Mouse (Mus musculus) adipocyte (in vitro differentiated cells): Measurements from ENCODE around the gene Sipa1l2.

ENCODE experiments used
- DNase-seq: peaks from one replicate; pipeline ENCODE4 v3.0.0-alpha.2; 2016; ENCODE audit warnings: low spot score

Gene Sipa1l2

DNA sequence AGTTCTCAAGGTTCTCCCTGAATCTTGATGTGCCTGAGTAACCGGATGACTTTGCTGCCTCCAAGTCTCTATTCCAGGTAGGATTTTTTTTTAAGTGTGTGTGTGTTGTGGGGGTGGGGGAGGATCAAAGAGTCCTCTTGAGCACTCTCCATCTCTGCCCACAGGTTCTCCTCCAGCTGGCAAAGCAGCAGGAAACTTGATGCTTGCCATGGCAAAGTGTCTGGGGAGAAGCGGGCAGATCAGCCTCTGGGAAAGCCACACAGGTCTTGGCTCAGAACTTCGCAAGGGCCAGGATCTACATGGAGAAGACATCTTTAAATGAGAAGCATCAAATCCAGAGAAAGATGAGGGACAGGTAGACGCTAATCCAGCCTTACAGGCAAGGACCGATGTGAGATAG lies 10.8 kb upstream of the Sipa1l2 start:
- DNase-seq: no peak

DNA sequence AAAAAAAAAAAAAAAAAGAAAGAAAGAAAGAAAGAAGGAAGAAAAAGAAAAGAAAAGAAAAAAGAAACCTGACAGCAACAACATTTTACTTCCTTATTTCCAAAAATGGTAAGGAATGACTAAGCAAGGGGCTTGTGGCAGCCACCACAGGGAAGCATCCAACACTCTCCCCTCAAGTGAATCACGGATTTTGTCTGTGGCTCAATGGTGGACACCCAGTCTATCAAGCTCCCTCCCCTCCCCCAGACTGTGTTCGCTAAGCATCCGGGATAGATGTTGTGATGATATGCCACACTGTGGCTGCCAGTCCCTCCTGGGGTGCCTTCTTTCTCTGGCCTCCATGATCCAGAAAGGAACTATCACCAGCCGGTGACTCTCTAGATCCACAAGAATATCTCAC lies 6.5 kb upstream of the Sipa1l2 start:
- no peak for DNase-seq

DNA sequence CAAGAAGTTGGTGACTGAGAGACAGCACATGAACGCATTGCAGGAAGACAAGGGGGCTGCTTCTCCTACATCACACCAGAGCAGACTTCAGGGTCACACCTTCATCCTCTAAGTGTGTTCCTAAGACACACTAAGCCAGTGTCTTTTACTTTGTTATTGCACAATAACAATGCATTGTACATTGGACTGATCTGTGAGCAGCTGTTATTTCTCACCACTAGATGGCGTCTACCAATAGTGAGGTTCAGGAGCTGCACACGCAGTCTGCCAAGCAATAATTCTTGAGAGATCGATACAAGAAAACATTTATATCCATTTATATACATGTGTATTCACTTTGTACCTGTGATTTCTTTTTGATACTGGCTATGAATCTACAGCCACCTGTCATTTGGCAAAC lies 4.7 kb upstream of the Sipa1l2 start:
- DNase-seq: peak; percentile 53

DNA sequence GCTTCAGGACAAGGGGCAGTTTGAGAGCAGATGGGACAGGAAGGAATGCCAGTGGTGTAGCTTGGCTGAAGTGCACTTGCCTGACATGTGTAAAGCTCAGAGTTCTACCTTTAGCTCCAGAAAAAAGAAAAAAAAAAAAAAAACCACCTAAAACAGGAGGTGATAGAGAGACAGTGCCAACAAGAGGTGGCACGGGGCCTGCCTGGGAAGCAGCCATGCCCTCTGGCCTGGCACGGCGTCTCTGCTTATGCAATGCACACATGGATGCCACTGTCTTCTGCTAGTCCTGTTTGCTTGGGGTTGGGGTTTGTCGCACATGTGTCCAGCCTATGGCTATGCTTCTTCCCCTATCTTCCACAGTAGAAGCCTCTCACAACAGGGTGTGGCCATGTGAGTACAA lies 2.6 kb upstream of the Sipa1l2 start:
- peak; percentile 55 for DNase-seq

DNA sequence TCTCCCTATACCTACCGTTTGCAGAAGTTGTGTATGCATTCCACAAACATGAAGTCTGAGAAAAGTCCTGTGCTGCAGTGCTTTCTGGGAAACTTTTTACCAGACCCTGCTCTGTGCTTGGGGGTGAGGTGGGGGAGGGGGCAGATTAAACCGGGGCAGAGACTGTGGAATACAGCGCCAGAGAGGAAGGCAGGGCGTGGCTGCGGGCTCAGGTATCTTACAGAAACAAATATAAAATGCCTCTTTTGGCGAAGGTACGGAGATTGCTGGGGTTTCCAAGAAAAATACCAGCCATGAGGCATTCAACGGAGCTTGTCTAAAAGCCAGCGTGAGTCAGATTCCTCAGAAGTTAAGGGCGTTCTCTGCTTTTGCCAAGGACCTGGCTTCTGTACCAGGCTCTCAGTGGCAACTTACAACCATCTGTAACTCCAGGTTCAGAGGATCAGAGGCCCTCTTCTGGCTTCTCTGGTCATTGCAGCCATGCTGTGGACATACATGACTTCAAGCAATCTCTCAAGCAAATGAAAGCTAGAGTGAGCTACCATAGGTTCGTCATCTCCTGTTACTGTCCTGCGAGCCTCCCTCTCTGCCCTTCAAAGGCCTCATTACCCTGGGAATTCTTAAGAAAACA lies 1.3 kb upstream of the Sipa1l2 start:
- peak; percentile 47 for DNase-seq

DNA sequence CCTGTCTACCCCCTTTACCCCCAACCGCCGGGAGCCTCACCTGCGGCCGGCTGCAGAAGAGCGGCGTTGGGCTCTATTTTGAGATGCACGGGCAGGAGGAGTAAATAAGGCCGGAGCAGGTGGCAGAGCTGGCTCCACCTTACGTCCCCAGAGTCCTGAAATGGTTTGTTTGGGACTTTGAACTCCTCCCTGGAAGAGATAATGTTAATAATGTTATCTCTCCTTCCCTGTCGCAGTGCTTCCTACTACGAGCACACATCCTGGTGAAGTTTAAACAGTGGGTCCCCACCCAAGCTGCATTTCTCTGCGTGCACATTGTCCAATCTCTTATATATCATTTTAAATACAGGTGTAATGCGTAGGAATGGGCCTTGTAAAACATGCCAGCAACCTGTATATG lies 781 bp upstream of the Sipa1l2 start:
- DNase-seq: no peak

DNA sequence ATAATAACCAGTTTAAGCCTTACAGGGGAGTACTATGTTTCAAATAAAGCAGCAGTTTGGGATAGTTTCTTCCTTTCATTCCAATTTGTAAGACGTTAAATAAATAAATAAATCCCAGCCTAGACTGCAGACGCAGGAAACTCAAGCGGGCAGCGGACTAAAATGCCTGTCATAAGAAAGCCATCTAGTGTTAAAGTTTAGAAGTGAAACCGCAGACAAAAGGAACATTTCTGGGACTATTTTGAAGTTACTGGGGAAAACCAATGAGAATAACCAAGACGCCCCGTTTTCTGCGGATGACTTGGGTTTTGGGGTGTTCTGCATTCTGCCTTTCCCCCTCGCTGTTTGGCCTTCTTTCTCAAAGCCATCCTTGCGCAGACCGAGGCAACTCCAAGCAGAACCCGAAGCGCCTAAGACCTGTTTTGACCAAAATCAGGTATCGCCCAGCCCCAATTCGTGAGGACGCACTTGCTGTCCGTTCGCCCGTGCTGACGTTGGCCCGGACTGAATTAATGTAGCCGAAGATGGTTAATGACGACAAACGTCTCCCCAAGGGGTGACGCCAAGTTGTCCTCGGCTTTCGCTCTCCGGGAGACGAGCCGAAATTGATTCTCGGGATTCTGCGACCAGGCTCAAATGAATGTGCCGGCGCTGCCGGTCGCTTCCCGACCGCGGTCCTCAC lies 616 bp downstream of the Sipa1l2 start:
- DNase-seq: peak; percentile 88

DNA sequence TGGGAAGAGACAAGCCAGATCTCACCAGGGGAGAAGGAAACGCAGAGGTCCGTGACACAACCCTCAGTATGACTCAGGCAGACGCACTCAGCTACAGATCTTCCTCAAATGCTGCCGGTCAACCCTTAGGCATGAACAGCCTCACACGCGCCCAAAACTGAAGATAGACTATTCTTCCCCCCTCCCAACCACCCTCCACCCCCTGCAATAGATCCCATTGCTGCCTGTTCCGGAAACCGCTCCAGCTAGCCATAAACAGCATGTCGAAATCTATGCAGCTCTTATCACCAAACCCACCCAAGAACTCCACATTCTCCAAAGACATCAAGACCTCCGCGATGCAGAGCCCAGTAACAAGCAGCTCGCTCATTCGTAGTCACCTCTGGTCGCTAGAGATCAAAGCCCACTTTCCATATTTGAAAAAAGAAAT lies 1.2 kb downstream of the Sipa1l2 start:
- peak; percentile 47 for DNase-seq

DNA sequence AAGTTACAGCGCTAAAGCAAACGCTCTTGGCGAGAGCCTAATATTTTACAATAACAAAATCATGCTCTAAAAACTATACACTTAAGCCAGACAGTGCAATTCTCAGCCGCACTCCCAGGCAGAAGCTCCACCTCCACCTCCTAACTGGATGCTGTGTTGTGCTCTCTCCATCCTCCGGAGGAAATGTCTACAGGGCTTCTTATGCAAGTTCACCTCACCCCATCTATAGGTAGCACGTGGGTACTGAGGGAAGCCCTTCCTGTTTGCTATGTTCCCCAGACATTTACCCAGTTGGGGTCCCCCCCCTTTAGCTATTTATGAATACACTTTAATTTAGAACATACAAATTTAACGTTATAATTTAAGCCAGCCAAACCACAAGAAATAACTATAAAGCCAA lies 2.0 kb downstream of the Sipa1l2 start:
- DNase-seq: no peak

DNA sequence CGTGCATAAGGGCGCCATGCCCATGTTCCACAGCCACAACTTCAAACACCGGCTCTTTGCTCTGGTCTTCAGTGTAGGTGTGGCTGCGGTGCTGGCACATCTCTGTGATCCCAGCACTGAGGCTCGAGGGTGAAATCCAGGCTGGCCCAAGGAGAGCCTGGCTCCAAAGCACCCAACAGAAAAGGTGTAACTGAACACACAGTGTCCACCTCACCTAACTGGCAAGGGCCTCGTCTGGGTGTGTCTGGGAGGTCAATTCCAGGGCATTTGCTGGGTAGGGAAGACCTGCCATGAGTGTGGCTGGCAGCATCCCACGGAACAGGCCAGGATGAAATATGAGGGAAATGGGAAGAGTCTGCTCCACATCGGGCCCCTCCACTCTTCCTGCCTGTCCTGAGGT lies 6.7 kb downstream of the Sipa1l2 start:
- DNase-seq: no peak

DNA sequence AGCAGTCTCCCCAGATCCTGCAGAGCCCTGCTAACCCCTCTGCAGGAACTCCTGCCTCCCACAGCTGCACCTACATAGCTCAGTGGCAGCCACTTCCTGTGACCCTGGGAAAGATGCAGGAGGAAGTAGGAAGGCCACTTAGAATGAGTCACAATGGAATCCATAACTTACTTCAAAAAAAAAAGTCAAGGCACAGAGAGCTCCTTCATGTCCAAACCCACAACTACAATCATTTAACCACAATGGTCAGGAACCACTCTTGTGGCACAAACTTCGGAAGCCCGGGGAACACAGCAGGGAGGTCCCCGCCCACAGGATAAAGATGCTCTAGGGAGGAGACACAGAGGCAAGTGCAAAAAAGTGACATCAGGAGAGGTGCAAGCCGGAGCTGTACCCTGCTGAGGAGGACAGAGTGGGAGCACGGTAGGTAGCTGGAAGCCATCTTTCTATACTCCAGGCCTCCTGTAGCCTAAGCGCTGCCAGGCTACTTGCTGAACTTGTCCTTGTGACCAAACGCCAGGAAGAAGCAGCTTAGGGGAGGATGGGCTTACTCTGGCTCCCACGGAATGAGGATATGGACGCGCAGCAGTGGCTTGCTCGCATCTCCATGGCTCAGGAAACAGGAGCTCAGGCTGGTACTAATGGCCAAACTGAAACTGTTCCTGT lies 8.7 kb downstream of the Sipa1l2 start:
- no peak for DNase-seq

DNA sequence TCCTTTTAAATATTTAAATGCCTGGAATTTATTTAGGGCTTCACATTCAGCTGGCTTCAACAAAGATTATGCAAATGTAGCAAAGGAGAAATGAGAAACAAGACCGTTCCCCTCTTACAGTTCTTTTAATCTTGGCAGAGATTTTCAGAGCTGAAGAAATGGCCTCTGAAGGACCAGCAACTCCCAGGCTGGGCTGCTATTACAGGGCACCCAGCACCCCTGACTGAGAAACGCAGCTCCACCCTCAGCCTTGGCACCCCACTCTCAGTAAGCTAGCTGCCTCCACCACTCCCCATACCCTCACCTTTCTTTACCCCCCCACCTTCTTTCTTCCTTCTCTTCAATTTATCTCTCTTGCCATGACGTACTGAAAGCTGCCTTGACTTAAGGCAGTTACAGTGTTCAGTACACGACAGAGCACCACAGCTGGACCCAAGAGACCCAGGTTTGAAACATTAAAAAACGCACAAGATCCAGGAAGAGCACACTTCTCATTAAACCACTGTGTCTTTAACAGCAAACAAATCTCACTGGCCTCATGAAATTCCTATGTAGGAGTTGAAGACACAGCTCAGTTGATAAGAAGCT lies 10.4 kb downstream of the Sipa1l2 start:
- no peak for DNase-seq

DNA sequence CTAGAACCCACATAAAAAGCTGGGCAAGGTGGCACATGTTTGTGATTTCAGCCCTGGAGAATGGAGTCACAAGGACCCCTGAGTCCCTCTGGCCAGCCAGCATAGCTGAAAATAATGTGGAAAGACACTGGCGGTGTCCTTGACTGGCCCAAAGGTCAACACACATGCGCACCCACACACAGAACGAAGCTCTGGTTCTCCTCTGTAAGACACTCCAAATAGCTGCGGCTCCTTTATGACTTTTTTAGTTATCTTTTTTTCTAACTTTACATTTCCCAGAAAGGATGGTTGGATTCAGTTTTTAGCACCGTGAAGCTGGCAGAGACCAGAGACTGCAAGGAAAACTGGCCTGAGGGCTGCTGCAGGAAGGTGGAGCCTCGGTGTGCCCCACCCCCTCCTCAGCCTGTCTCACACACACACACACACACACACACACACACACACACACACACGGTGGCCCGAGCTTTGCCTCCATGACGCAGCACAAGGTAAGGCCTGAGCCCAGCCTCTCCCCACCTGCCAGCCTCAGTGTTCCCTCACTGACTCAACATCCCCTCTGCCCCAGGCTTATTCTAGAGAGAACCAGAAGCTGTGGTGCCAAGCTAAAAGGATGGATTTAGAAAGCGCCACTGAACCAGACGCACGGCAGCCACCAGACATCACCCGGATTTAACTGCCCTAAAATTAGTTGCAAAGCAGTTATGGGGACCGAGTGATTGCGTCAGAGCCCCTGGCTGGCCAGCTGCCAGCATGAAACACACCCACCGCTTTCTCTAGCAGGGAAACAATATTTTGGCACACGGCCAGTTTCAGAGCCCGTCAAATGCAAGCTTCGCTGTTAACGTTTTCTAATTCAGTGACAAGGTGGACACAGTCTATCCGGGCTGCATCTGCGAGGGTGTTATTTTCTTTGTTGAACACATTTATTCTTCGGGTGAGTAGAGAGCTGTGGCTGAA lies 11.2 kb downstream of the Sipa1l2 start:
- DNase-seq: peak; percentile 79

DNA sequence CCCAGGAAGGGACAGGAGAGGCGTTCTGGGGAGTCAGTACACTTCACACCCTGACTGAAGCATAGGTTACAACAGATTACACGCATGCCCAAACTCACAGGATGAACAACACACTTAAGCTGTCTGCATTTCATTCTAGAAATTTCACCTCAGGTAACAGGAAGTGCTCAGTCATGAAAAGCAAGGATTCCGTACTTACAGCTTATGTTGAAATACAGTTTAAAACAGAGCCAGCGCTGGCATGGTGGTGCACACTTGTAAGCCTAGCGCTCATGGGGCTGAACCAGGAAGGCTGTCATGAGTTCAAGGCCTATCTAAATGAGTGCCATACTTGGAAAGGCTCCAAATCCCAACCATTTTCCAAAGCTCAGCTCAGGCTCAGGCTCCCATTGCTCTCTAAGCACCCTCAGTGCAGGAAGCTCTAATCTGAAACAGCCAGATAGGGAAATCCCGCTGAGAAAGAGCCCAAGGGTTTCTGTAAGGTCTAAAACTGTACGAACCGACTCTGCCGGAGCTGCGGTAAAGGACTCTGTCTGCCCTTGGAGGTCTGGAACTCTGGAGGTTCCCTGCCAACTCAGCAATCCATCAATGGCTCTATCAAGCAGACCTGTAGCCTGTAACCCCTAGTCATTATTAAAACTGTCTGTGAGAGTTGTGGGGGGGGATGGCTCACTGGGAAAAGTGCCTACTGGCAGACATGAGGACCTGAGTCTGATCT lies 12.1 kb downstream of the Sipa1l2 start:
- peak; percentile 45 for DNase-seq

DNA sequence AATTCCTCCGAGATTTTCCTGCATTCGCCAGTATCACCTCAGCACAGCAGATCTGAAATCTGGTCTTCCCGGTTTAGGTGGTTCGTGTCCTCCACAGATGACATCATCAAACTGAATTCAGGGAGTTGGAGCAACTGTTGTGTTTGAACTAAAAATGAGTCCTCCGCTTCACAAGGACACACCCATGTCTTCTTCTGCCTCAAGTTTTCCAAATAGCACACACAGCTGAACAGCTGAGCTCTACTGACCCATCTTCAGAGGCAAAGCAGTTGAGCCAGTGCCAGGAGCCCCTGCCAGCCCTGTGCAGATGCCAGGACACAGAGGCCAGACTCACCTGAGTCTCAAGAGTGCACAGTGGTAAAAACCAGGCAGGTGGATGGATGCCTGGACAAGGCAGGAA lies 12.9 kb downstream of the Sipa1l2 start:
- DNase-seq: no peak

DNA sequence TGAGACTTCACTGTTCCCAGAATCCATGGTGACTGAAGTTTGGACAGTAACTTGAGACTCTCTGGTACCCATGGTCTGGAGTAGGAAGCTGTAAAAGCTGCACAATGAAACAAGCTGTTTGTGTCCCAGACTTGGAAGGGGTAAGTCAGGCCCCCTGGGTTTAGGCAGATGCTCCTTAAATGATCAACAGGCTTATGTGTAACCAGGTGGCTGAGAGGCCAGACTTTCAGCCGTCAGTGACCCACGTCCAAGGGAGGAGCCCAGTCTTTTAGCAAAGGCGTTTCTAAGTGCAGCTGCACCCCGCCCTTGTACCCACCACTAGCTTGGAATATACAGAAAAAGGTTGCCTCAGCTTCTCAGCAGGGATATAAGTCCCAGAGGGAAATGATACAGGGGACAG lies 19.0 kb downstream of the Sipa1l2 start:
- no peak for DNase-seq

DNA sequence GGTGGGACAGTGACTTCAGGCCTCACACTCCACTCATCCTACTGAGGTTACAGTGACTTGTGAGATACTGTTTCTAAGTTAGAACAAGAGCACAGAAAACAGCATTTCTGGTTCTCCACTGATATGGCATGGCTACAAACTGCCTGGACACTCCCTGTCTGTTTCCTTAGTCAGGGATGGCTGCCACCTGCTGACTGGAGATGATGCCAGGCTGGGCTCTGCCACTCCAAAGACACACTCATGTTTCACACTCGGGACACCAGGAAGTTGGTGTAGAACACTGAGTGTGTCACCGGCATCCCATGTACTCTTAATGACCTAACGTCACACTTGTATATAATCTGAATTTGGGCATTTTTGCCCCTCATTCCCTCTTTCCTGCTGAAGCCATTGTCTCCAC lies 22.3 kb downstream of the Sipa1l2 start:
- DNase-seq: no peak

DNA sequence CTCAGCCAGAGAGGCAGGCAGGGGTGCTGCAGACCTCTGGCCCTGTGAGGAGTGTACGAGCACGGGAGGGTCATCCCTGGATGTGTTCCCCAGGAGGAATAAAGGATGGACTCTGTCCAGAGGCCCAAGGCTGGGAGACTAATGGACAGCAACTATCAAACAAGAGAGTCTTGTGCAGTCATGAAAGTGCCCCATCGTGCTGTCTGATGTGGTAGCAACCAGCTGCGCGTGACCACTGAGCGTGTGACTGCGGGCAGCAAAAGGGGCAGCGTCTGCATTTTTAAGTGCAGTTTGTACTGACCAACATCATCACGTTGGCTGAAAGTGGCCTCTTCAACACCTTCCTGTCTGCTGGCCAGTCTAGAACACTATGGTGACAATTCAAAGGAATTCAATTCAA lies 23.7 kb downstream of the Sipa1l2 start:
- DNase-seq: no peak

DNA sequence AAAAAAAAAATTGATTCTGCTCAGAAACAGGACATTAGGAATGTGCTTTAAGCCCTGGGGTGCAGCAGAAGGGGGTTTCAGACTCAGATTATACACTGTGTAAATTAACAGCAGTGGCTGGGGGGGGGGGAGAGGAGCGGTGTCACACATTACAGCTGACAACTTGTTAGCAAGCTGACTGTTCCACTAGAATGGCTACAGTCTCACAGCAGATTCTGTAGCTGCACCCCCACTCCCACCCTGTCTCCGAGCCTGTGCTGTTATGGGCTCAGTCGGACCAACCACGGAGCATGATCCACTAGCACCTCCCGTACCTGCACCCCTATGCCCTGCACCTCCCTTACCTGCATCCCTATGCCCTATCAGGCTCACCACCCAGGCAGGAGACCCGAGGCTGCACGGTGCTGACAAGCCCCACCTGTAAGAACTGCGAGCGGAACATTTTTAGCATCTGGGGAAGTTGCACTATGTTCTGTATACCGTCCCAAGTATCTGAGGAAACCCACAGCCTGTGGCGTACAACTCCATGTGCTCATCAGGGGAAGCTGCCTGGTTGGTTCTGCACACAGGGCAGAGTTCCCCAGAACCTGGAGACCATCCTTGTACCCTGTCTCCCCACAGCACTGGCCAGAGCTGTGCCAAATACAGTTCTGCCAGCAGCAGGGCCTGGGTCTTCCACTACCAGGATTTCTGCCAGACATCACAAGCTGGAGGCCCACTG lies 26.6 kb downstream of the Sipa1l2 start:
- DNase-seq: no peak
